Mouse (Mus musculus) MN1 (cell line): ENCODE results near the gene Tmem127.
"Not testable (repeated sequence)": the region's sequence is repeated elsewhere in the genome, so short reads cannot be mapped to it uniquely, and the experiment has no call there.

Source experiments
- DNase-seq: peaks from one replicate; pipeline ENCODE4 v3.0.0-alpha.2; 2016; ENCODE audit warnings: low spot score

Tmem127 gene

GRCm38 (mm10) chr2:127247592-127248333 is at the start of gene Tmem127, which contains the start of gene Ciao1:
Tmem127 (plus strand) TSS chr2:127247908.
Ciao1 (minus strand) TSS chr2:127247816.
- peak; percentile 99 for DNase-seq

- DNase-seq = peak; percentile 52
These were observed 42.8 kb upstream of the Tmem127 start for GRCm38 (mm10) chr2:127204932-127205331.

- DNase-seq = not testable (repeated sequence)
These were observed 41.8 kb upstream of the Tmem127 start for GRCm38 (mm10) chr2:127205936-127206335.

- DNase-seq = no peak
These were observed 40.8 kb upstream of the Tmem127 start for GRCm38 (mm10) chr2:127206916-127207315.

GRCm38 (mm10) chr2:127207547-127208451 is 39.9 kb upstream of the Tmem127 start, which contains the start of the genes 1810024B03Rik and Snrnp200:
1810024B03Rik (minus strand) TSS chr2:127208280.
Snrnp200 (plus strand) TSS chr2:127208386.
- peak; percentile 95 for DNase-seq

- no peak for DNase-seq
These were observed 39.3 kb upstream of the Tmem127 start for GRCm38 (mm10) chr2:127208452-127208769.

GRCm38 (mm10) chr2:127210701-127211100 is 37.0 kb upstream of the Tmem127 start:
- DNase-seq = no peak

GRCm38 (mm10) chr2:127217746-127218145 is 30.0 kb upstream of the Tmem127 start:
- no peak for DNase-seq

GRCm38 (mm10) chr2:127225261-127225660 is 22.4 kb upstream of the Tmem127 start:
- no peak for DNase-seq

- DNase-seq = no peak
These were observed 9.7 kb upstream of the Tmem127 start for GRCm38 (mm10) chr2:127237897-127238610.

GRCm38 (mm10) chr2:127240065-127240464 is 7.6 kb upstream of the Tmem127 start:
- no peak for DNase-seq

- peak; percentile 45 for DNase-seq
These were observed 761 bp downstream of the Tmem127 start for GRCm38 (mm10) chr2:127248334-127249004.

GRCm38 (mm10) chr2:127250291-127251008 is 2.7 kb downstream of the Tmem127 start:
- DNase-seq = no peak

- DNase-seq = no peak
These were observed 3.7 kb downstream of the Tmem127 start for GRCm38 (mm10) chr2:127251457-127251856.

- DNase-seq = no peak
These were observed 4.3 kb downstream of the Tmem127 start for GRCm38 (mm10) chr2:127251880-127252527.

- no peak for DNase-seq
These were observed 5.1 kb downstream of the Tmem127 start for GRCm38 (mm10) chr2:127252787-127253186.

GRCm38 (mm10) chr2:127254604-127255134 is 7.0 kb downstream of the Tmem127 start:
- no peak for DNase-seq

- no peak for DNase-seq
These were observed 7.6 kb downstream of the Tmem127 start for GRCm38 (mm10) chr2:127255294-127255693.

GRCm38 (mm10) chr2:127259340-127259739 is 11.6 kb downstream of the Tmem127 start:
- peak; percentile 22 for DNase-seq

- DNase-seq = no peak
These were observed 14.8 kb downstream of the Tmem127 start for GRCm38 (mm10) chr2:127262480-127262879.
